Mouse (Mus musculus) lung, embryonic 14.5 days (tissue): ENCODE data around the gene Tmem50b. TPM values are rescaled to one million over a fixed set of nuclear protein-coding genes. Genes with fewer than 3 reads are reported as not detected.

Source experiments
- ATAC-seq: fragments of 200-750 bp; cut with Nextera tagmentation; 2 replicates; pipeline ENCODE4 v1.8.0; 2017; ENCODE audit warnings: mild to moderate bottlenecking, moderate TSS enrichment, moderate library complexity; ENCODE audit not compliant: insufficient read depth
- DNase-seq: peaks from one replicate; pipeline ENCODE4 v3.0.0-alpha.2; 2015
- H3K27ac ChIP-seq: fragments of 300-500 bp; sonication (generic); 2 replicates; pipeline ENCODE4 v1.5.1; 2014; ENCODE audit warnings: low read depth, mild to moderate bottlenecking, moderate library complexity
- H3K27me3 ChIP-seq: fragments of 300-500 bp; sonication (generic); 2 replicates; pipeline ENCODE4 v1.6.1; 2014; ENCODE audit warnings: low read length, control low read depth; ENCODE audit not compliant: insufficient read depth
- H3K36me3 ChIP-seq: fragments of 300-500 bp; sonication (generic); 2 replicates; pipeline ENCODE4 v1.6.1; 2014; ENCODE audit warnings: control low read depth; ENCODE audit not compliant: insufficient read depth
- H3K4me1 ChIP-seq: fragments of 300-500 bp; sonication (generic); 2 replicates; pipeline ENCODE4 v1.6.1; 2014; ENCODE audit warnings: antibody characterized with exemption, control low read depth; ENCODE audit not compliant: insufficient read depth
- H3K4me2 ChIP-seq: fragments of 300-500 bp; sonication (generic); 2 replicates; pipeline ENCODE4 v1.6.1; 2014; ENCODE audit warnings: mild to moderate bottlenecking
- H3K4me3 ChIP-seq: fragments of 300-500 bp; sonication (generic); 2 replicates; pipeline ENCODE4 v1.5.1; 2014; ENCODE audit warnings: low read depth, low read length
- H3K9ac ChIP-seq: fragments of 300-500 bp; sonication (generic); 2 replicates; pipeline ENCODE4 v1.6.1; 2014
- H3K9me3 ChIP-seq: fragments of 300-500 bp; sonication (generic); 2 replicates; pipeline ENCODE4 v1.6.1; 2016; ENCODE audit warnings: low read depth, low read length, control low read depth
- CTCF ChIP-seq: IDR thresholded peaks from 2 replicates; pipeline ENCODE4 v1.5.1; 2016; ENCODE audit warnings: antibody characterized with exemption, low read depth
- WGBS: fragments of 180-500 bp; shearing (Covaris S2); extraction: QIAGEN DNeasy Blood & Tissue Kit; methylation state at CpG from one replicate; pipeline ENCODE4 v1.1.7; 2014; 5-methylcytosine and 5-hydroxymethylcytosine counted together
- polyA plus RNA-seq: library from polyadenylated mRNA; unstranded; fragments of >200 nt; fragmentation: Nextera tagmentation; extraction: Ambion mirVana; gene quantifications from 2 replicates; pipeline ENCODE4 v1.2.1, GENCODE M21; 2014

The Tmem50b gene
- polyA plus RNA-seq, 1 experiment from 2014 or later, result 33.1 TPM

- Histone ChIP-seq H3K9me3 (no peaks in the 10 kb centered on the region), H3K9ac (peak overlapping the region; percentile 74), H3K36me3 (no peaks in the 10 kb centered on the region), H3K4me1 (peaks cover 7% of the 10 kb centered on the region), H3K4me3 (peak overlapping the region; percentile 81), H3K27ac (no peak overlapping the region), H3K27me3 (no peaks in the 10 kb centered on the region), H3K4me2 (peak overlapping the region; percentile 87)
- WGBS, result 15% methylated on average over 9 of the region's 9 CpGs
- no peak for TF ChIP-seq CTCF
- no peak for ATAC-seq
- DNase-seq, result no peak
These were observed 1.2 kb downstream of the Tmem50b start for GRCm38 (mm10) chr16:91596397-91596778.

GRCm38 (mm10) chr16:91595076-91595475 lies 2.5 kb downstream of the Tmem50b start:
- Histone ChIP-seq H3K4me1 (peaks cover 7% of the 10 kb centered on the region), H3K27me3 (no peaks in the 10 kb centered on the region), H3K4me2 (no peak overlapping the region), H3K36me3 (no peaks in the 10 kb centered on the region), H3K9me3 (no peaks in the 10 kb centered on the region), H3K4me3 (no peak overlapping the region), H3K27ac (no peak overlapping the region), H3K9ac (no peak overlapping the region)
- ATAC-seq, result no peak
- no peak for TF ChIP-seq CTCF
- DNase-seq, result no peak
- 81% methylated on average over 6 of the region's 6 CpGs for WGBS

GRCm38 (mm10) chr16:91593262-91593661 lies 4.3 kb downstream of the Tmem50b start:
- no peak for ATAC-seq
- WGBS, result 60% methylated on average over 3 of the region's 3 CpGs

GRCm38 (mm10) chr16:91592162-91592561 lies 5.4 kb downstream of the Tmem50b start:
- ATAC-seq (peak; percentile 72; the same call in 1 of the 2 replicates), DNase-seq (peak; percentile 39)
- no peak overlapping the region for H3K4me3 ChIP-seq
- H3K4me1 ChIP-seq, result peaks cover 7% of the 10 kb centered on the region
- no peaks in the 10 kb centered on the region for H3K9me3 ChIP-seq
- H3K27ac ChIP-seq, result no peak overlapping the region
- H3K27me3 ChIP-seq, result no peaks in the 10 kb centered on the region
- WGBS, result 35% methylated on average over 8 of the region's 8 CpGs
- no peak for TF ChIP-seq CTCF
- no peak overlapping the region for H3K9ac ChIP-seq
- no peak overlapping the region for H3K4me2 ChIP-seq
- H3K36me3 ChIP-seq, result no peaks in the 10 kb centered on the region

More at GRCm38 (mm10) chr16:91593262-91593661, 4.3 kb downstream of the Tmem50b start:
- H3K4me3 ChIP-seq, result no peak overlapping the region
- TF ChIP-seq CTCF, result no peak
- DNase-seq, result no peak
- H3K9ac ChIP-seq, result no peak overlapping the region
- H3K27me3 ChIP-seq, result no peaks in the 10 kb centered on the region
- no peaks in the 10 kb centered on the region for H3K9me3 ChIP-seq
- H3K36me3 ChIP-seq, result no peaks in the 10 kb centered on the region
- H3K27ac ChIP-seq, result no peak overlapping the region
- H3K4me2 ChIP-seq, result no peak overlapping the region
- H3K4me1 ChIP-seq, result peaks cover 7% of the 10 kb centered on the region

GRCm38 (mm10) chr16:91588703-91589102 lies 8.9 kb downstream of the Tmem50b start:
- Histone ChIP-seq H3K4me3 (no peak overlapping the region), H3K27ac (no peak overlapping the region), H3K4me1 (no peaks in the 10 kb centered on the region), H3K9me3 (no peaks in the 10 kb centered on the region), H3K27me3 (no peaks in the 10 kb centered on the region), H3K9ac (no peak overlapping the region), H3K4me2 (no peak overlapping the region), H3K36me3 (peaks cover 3% of the 10 kb centered on the region; the same call in 1 of the 2 replicates)
- 88% methylated on average over 3 of the region's 3 CpGs for WGBS
- ATAC-seq (no peak), DNase-seq (no peak)
- no peak for TF ChIP-seq CTCF

- Histone ChIP-seq H3K9me3 (no peaks in the 10 kb centered on the region), H3K4me2 (no peak overlapping the region), H3K27me3 (no peaks in the 10 kb centered on the region), H3K36me3 (peaks cover 3% of the 10 kb centered on the region; the same call in 1 of the 2 replicates), H3K9ac (no peak overlapping the region), H3K27ac (no peak overlapping the region), H3K4me3 (no peak overlapping the region), H3K4me1 (no peaks in the 10 kb centered on the region)
- no peak for TF ChIP-seq CTCF
- WGBS, result 57% methylated on average over 6 of the region's 6 CpGs
- ATAC-seq (no peak), DNase-seq (no peak)
These were observed 9.7 kb downstream of the Tmem50b start for GRCm38 (mm10) chr16:91587730-91588453.

GRCm38 (mm10) chr16:91586244-91586643 lies 11.4 kb downstream of the Tmem50b start:
- H3K9me3 ChIP-seq, result no peaks in the 10 kb centered on the region
- H3K27ac ChIP-seq, result no peak overlapping the region
- no peaks in the 10 kb centered on the region for H3K4me1 ChIP-seq
- peaks cover 8% of the 10 kb centered on the region; the same call in 1 of the 2 replicates for H3K36me3 ChIP-seq
- H3K27me3 ChIP-seq, result no peaks in the 10 kb centered on the region
- WGBS, result 83% methylated on average over 6 of the region's 6 CpGs
- no peak overlapping the region for H3K4me3 ChIP-seq
- TF ChIP-seq CTCF, result no peak
- ATAC-seq (no peak), DNase-seq (no peak)
- no peak overlapping the region for H3K9ac ChIP-seq
- no peak overlapping the region for H3K4me2 ChIP-seq
